Mouse (Mus musculus) MEL (cell line): ENCODE data around the gene Prkce. TPM values are rescaled to one million over a fixed set of nuclear protein-coding genes. Genes with fewer than 3 reads are reported as not detected.

Experiments
- DNase-seq: peaks from one replicate; pipeline ENCODE4 v3.0.0; 2011; ENCODE audit warnings: low read depth, low spot score
- H3K27ac ChIP-seq: 2 replicates; pipeline ENCODE4 v1.5.1; 2012; ENCODE audit warnings: low read depth, mild to moderate bottlenecking, control low read depth, low read length, moderate library complexity; ENCODE audit not compliant: control insufficient read depth
- H3K27me3 ChIP-seq, 2 experiments: fragments of 150-350 bp in 1 of 2; sonication (generic) in 1 of 2; 2 replicates each; pipeline ENCODE4 v1.6.1; 2012; ENCODE audit warnings: low read length in 2 of 2, mild to moderate bottlenecking in 2 of 2, improper control_type of control experiment in 1 of 2, moderate library complexity in 1 of 2; ENCODE audit not compliant: insufficient read depth in 2 of 2, control insufficient read depth in 1 of 2
- H3K36me3 ChIP-seq, 2 experiments: 2 replicates each; pipeline ENCODE4 v1.6.1; 2012 to 2014; ENCODE audit warnings: low read length in 2 of 2, improper control_type of control experiment in 1 of 2, inconsistent platforms in 1 of 2, mild to moderate bottlenecking in 1 of 2; ENCODE audit not compliant: insufficient read depth in 2 of 2, control insufficient read depth in 1 of 2
- H3K4me1 ChIP-seq, 2 experiments: fragments of 150-350 bp in 1 of 2; sonication (generic) in 1 of 2; 2 replicates each; pipeline ENCODE4 v1.6.1; 2012; ENCODE audit warnings: low read length in 2 of 2, improper control_type of control experiment in 1 of 2, mild to moderate bottlenecking in 1 of 2; ENCODE audit not compliant: insufficient read depth in 2 of 2, control insufficient read depth in 1 of 2
- H3K4me3 ChIP-seq, 2 experiments: fragments of 150-350 bp in 1 of 2; sonication (generic) in 1 of 2; 2 replicates each; pipeline ENCODE4 v1.5.1; 2012; ENCODE audit warnings: low read depth in 2 of 2, low read length in 2 of 2, mild to moderate bottlenecking in 2 of 2, moderate library complexity in 2 of 2, control low read depth in 1 of 2, improper control_type of control experiment in 1 of 2; ENCODE audit not compliant: control insufficient read depth in 1 of 2, insufficient read depth in 1 of 2
- H3K79me2 ChIP-seq: 2 replicates; pipeline ENCODE4 v1.6.1; 2012; ENCODE audit warnings: mild to moderate bottlenecking, low read length, moderate library complexity; ENCODE audit not compliant: control insufficient read depth, poor library complexity, insufficient read depth
- H3K9ac ChIP-seq: 2 replicates; pipeline ENCODE4 v1.6.1; 2012; ENCODE audit warnings: low read depth, mild to moderate bottlenecking, control low read depth, low read length, moderate library complexity; ENCODE audit not compliant: control insufficient read depth, poor library complexity, severe bottlenecking
- H3K9me3 ChIP-seq: fragments of 150-350 bp; sonication (generic); replicated peaks from 2 replicates; pipeline ENCODE4 v1.6.1; 2012; ENCODE audit warnings: mild to moderate bottlenecking, low read length, improper control_type of control experiment, moderate library complexity; ENCODE audit not compliant: insufficient read depth
- BHLHE40 ChIP-seq: IDR thresholded peaks from 2 replicates; pipeline ENCODE4 v1.6.1; 2012; ENCODE audit warnings: low read depth, mild to moderate bottlenecking, inconsistent platforms, low read length, improper control_type of control experiment, borderline replicate concordance
- CHD2 ChIP-seq: IDR thresholded peaks from 2 replicates; pipeline ENCODE4 v1.6.1; 2011; ENCODE audit warnings: low read length, improper control_type of control experiment
- CTCF ChIP-seq, 3 experiments: IDR thresholded peaks in 2 of 3; conservative IDR thresholded peaks in 1 of 3; 2 replicates each; pipeline ENCODE4 v1.5.1; 2011 to 2012; ENCODE audit warnings: low read length in 3 of 3, low read depth in 2 of 3, mild to moderate bottlenecking in 2 of 3, improper control_type of control experiment in 1 of 3, inconsistent platforms in 1 of 3, mixed read lengths in 1 of 3, moderate library complexity in 1 of 3; ENCODE audit not compliant: control insufficient read depth in 1 of 3, insufficient read depth in 1 of 3, poor library complexity in 1 of 3, severe bottlenecking in 1 of 3
- ELF1 ChIP-seq: IDR thresholded peaks from 2 replicates; pipeline ENCODE4 v1.6.1; 2014; ENCODE audit warnings: low read depth, mild to moderate bottlenecking, inconsistent platforms, low read length, improper control_type of control experiment, moderate library complexity
- ETS1 ChIP-seq: IDR thresholded peaks from 2 replicates; pipeline ENCODE4 v1.6.1; 2012; ENCODE audit warnings: low read depth, mild to moderate bottlenecking, inconsistent platforms, low read length, improper control_type of control experiment, moderate library complexity
- GABPA ChIP-seq: IDR thresholded peaks from 2 replicates; pipeline ENCODE4 v1.6.1; 2012; ENCODE audit warnings: low read depth, mild to moderate bottlenecking, inconsistent platforms, low read length, improper control_type of control experiment, moderate library complexity
- GATA1 ChIP-seq: IDR thresholded peaks from 2 replicates; pipeline ENCODE4 v1.6.1; 2011; ENCODE audit warnings: low read depth, low read length, improper control_type of control experiment
- KAT2A ChIP-seq: conservative IDR thresholded peaks from 2 replicates; pipeline ENCODE4 v1.6.1; 2012; ENCODE audit warnings: low read depth, low read length, improper control_type of control experiment, inconsistent platforms
- MAZ ChIP-seq: IDR thresholded peaks from 2 replicates; pipeline ENCODE4 v1.6.1; 2012; ENCODE audit warnings: low read depth, mild to moderate bottlenecking, inconsistent platforms, low read length, improper control_type of control experiment
- MEF2A ChIP-seq: IDR thresholded peaks from 2 replicates; pipeline ENCODE4 v1.6.1; 2014; ENCODE audit warnings: low read depth, mild to moderate bottlenecking, inconsistent platforms, low read length, improper control_type of control experiment; ENCODE audit not compliant: poor library complexity, insufficient replicate concordance, severe bottlenecking; ENCODE audit errors: extremely low read depth
- MXI1 ChIP-seq: IDR thresholded peaks from 2 replicates; pipeline ENCODE4 v1.6.1; 2011; ENCODE audit warnings: mild to moderate bottlenecking, low read depth, low read length, improper control_type of control experiment
- MYB ChIP-seq: IDR thresholded peaks from 2 replicates; pipeline ENCODE4 v1.6.1; 2011; ENCODE audit warnings: mild to moderate bottlenecking, low read depth, low read length, improper control_type of control experiment
- MYC ChIP-seq: IDR thresholded peaks from 2 replicates; pipeline ENCODE4 v1.6.1; 2011; ENCODE audit warnings: low read depth, mild to moderate bottlenecking, low read length, improper control_type of control experiment, moderate library complexity
- RAD21 ChIP-seq: IDR thresholded peaks from 2 replicates; pipeline ENCODE4 v1.6.1; 2011; ENCODE audit warnings: mild to moderate bottlenecking, low read depth, low read length, improper control_type of control experiment
- SMC3 ChIP-seq: IDR thresholded peaks from 2 replicates; pipeline ENCODE4 v1.6.1; 2011; ENCODE audit warnings: low read depth, low read length, improper control_type of control experiment
- TCF12 ChIP-seq: IDR thresholded peaks from 2 replicates; pipeline ENCODE4 v1.6.1; 2014; ENCODE audit warnings: low read depth, mild to moderate bottlenecking, inconsistent platforms, low read length, improper control_type of control experiment, moderate library complexity
- USF1 ChIP-seq: IDR thresholded peaks from 2 replicates; pipeline ENCODE4 v1.6.1; 2014; ENCODE audit warnings: low read depth, mild to moderate bottlenecking, inconsistent platforms, low read length, improper control_type of control experiment, moderate library complexity
- ZC3H11A ChIP-seq: IDR thresholded peaks from 2 replicates; pipeline ENCODE4 v1.6.1; 2012; ENCODE audit warnings: low read depth, mild to moderate bottlenecking, inconsistent platforms, low read length, improper control_type of control experiment
- polyA plus RNA-seq, 2 experiments: library from polyadenylated mRNA; stranded (reverse) in 1 of 2; unstranded in 1 of 2; fragments of >175 nt in 1 of 2; fragments of >200 nt in 1 of 2; gene quantifications; 2 replicates each; pipeline versions ENCODE4 v1.2.1 to v1.2.4; 2012; ENCODE audit warnings: low replicate concordance in 2 of 2, low read depth in 1 of 2; ENCODE audit not compliant: insufficient read length in 2 of 2, insufficient read depth in 1 of 2, missing spikeins in 1 of 2
- total RNA-seq: library from RNA; depleted of rRNA; stranded (reverse); fragments of 300-350 nt; gene quantifications from 2 replicates; pipeline ENCODE4 v1.2.3, GENCODE M21; 2012

Prkce gene
- total and polyA plus RNA-seq, 3 experiments = 3.0 to 5.3 TPM; not detected in 1

GRCm38 (mm10) chr17:86527298-86527697 lies 359.7 kb downstream of the Prkce start:
- no peak for DNase-seq
- no peaks in the 10 kb centered on the region for H3K9me3 ChIP-seq
- no peaks in the 10 kb centered on the region for H3K27me3 ChIP-seq
- H3K36me3 ChIP-seq = no peaks in the 10 kb centered on the region
- H3K27ac ChIP-seq = no peak overlapping the region
- H3K79me2 ChIP-seq = no peaks in the 10 kb centered on the region
- TF ChIP-seq ELF1 = no peak
- TF ChIP-seq MXI1 = no peak
- no peak for TF ChIP-seq MYB
- TF ChIP-seq USF1 = no peak
- TF ChIP-seq GATA1 = no peak
- TF ChIP-seq CTCF (IDR thresholded peaks at IDR 0.05 in 2 of 3, conservative IDR thresholded peaks at IDR 0.05 in 1 of 3; ENCODE audit: control insufficient read depth in 1 of 3, insufficient read depth in 1 of 3, low read depth in 2 of 3, low read length in 3 of 3, poor library complexity in 1 of 3, severe bottlenecking in 1 of 3) = no peak
- no peak for TF ChIP-seq ETS1
- TF ChIP-seq BHLHE40 = no peak
- no peak for TF ChIP-seq ZC3H11A
- TF ChIP-seq MEF2A = no peak
- no peak for TF ChIP-seq CHD2
- TF ChIP-seq, all 39 proteins: peak for 0
- Histone ChIP-seq H3K4me3 (no peak overlapping the region), H3K9ac (no peak overlapping the region), H3K4me1 (no peaks in the 10 kb centered on the region)

- TF ChIP-seq ETS1 = no peak
- no peak for TF ChIP-seq TCF12
- TF ChIP-seq KAT2A = no peak
- TF ChIP-seq MYC = no peak
- TF ChIP-seq MEF2A = no peak
- no peak for TF ChIP-seq RAD21
- TF ChIP-seq GABPA = no peak
- no peak for TF ChIP-seq CTCF (IDR thresholded peaks at IDR 0.05 in 2 of 3, conservative IDR thresholded peaks at IDR 0.05 in 1 of 3; ENCODE audit: control insufficient read depth in 1 of 3, insufficient read depth in 1 of 3, low read depth in 2 of 3, low read length in 3 of 3, poor library complexity in 1 of 3, severe bottlenecking in 1 of 3)
- no peak for TF ChIP-seq GATA1
- TF ChIP-seq SMC3 = no peak
- no peak for TF ChIP-seq MAZ
- no peak overlapping the region for H3K9ac ChIP-seq
- H3K36me3 ChIP-seq = no peaks in the 10 kb centered on the region
- no peaks in the 10 kb centered on the region for H3K27me3 ChIP-seq
- H3K9me3 ChIP-seq = no peaks in the 10 kb centered on the region
- no peaks in the 10 kb centered on the region for H3K4me1 ChIP-seq
- DNase-seq = no peak
- H3K4me3 ChIP-seq = no peak overlapping the region
- H3K27ac ChIP-seq = no peak overlapping the region
- no peaks in the 10 kb centered on the region for H3K79me2 ChIP-seq
These were observed 361.4 kb downstream of the Prkce start for GRCm38 (mm10) chr17:86529003-86529402.
